Mouse (Mus musculus): ENCODE data around the gene Fkbp11. TPM values are rescaled to one million over a fixed set of nuclear protein-coding genes. Genes with fewer than 3 reads are reported as not detected.

The Fkbp11 gene
- polyA plus RNA-seq, 1 experiment from 2014 or later: 23.4 TPM

DNA sequence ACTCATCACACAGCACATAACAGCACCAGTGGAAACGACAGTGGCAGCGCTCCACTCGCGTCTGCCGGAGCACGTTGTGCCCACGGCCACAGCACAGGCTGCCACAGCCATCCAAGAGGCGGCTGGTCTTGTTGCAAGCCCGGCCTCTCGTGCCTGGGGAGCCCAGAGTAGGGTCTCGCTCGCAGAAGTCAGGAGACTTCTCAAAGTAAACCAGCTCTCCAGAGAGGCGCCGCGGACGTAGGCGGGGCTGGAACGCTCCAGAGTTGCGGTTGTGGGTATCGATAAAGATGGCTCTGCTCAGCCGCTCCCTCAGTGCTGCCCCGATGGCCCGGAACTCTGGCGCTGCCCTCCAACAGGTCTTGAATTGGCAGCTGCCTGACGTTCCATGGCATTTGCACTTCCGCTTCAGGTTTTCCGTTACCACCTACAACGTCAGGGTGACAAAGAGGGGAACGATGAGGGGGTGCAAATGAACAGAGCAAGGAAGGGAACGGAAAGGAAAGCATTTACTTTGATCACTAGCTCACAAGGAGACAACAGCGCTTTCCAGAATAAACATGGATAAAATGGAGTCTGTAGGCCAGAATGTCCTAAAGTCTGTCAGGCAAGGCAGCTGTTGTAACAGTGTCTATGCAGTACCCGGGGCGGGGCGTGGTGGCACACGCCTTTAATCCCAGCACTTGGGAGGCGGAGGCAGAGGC, 44.7 kb upstream of the Fkbp11 start:
- WGBS: 2% methylated on average over 36 of the region's 36 CpGs
- no peak for ATAC-seq (ENCODE audit: insufficient number of reproducible peaks, insufficient read depth, low FRiP score, low read depth)
- Histone ChIP-seq H3K27me3 (ENCODE audit: control insufficient read depth, insufficient read depth, low read length) (peaks cover 68% of the 10 kb centered on the region), H3K36me3 (ENCODE audit: control insufficient read depth, insufficient read depth, low read length) (no peaks in the 10 kb centered on the region), H3K4me3 (ENCODE audit: control insufficient read depth in 1 of 2, insufficient read depth in 1 of 2, low read depth in 1 of 2, low read length in 2 of 2) (peak overlapping the region; percentile 38 to 43), H3K4me2 (ENCODE audit: low read length) (peak overlapping the region; percentile 74), H3K9me3 (ENCODE audit: control insufficient read depth, low read length) (no peaks in the 10 kb centered on the region), H3K9ac (ENCODE audit: low read length) (peak overlapping the region; percentile 59), H3K4me1 (ENCODE audit: control insufficient read depth in 2 of 2, insufficient read depth in 2 of 2, low read length in 2 of 2) (peaks cover 6 to 19% of the 10 kb centered on the region in 2 experiments; a peak in 3 of 4 replicates), H3K27ac (replicated peaks in 1 of 2; ENCODE audit: control insufficient read depth in 1 of 2, insufficient read depth in 1 of 2, low read depth in 2 of 2, low read length in 2 of 2) (no peak overlapping the region)

DNA sequence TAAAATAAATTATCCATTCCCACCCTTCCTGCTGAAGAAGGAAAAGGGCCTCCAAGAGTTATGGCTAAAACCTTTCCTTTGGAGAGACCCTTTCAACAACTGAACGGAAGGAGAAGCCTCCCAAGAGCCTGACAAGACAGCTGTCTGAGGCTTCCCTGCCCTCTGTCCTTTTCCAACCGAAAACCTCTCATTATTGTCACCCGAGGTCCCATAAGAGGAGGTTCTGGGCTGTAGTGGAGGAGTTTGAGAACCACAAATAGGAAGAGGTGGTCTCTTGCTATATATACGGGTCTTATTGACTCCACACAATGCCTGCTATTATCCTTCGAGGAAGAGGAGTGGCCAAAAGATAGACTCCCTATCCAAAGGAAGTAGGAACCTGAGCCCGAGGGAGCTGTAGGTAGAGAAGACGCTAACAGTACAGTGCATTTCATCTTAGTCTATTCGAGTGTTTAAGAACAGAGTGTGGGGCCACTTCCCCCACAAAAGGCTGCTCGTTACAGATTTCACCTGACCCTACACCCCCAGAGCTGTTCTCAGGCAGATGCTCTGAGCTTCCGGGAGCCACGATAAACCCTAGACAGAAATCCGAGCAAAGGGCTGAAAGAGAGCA, 43.9 kb upstream of the Fkbp11 start:
- Histone ChIP-seq H3K36me3 (ENCODE audit: control insufficient read depth, insufficient read depth, low read length) (no peaks in the 10 kb centered on the region), H3K4me1 (ENCODE audit: control insufficient read depth in 2 of 2, insufficient read depth in 2 of 2, low read length in 2 of 2) (peaks cover 5 to 12% of the 10 kb centered on the region in 2 experiments; a peak in 3 of 4 replicates), H3K27ac (replicated peaks in 1 of 2; ENCODE audit: control insufficient read depth in 1 of 2, insufficient read depth in 1 of 2, low read depth in 2 of 2, low read length in 2 of 2) (no peak overlapping the region), H3K9me3 (ENCODE audit: control insufficient read depth, low read length) (no peaks in the 10 kb centered on the region), H3K4me3 (ENCODE audit: control insufficient read depth in 1 of 2, insufficient read depth in 1 of 2, low read depth in 1 of 2, low read length in 2 of 2) (peak overlapping the region; percentile 38 to 43), H3K4me2 (ENCODE audit: low read length) (peak overlapping the region; percentile 74), H3K9ac (ENCODE audit: low read length) (peak overlapping the region; percentile 59), H3K27me3 (ENCODE audit: control insufficient read depth, insufficient read depth, low read length) (peaks cover 60% of the 10 kb centered on the region)
- WGBS: 12% methylated on average over 12 of the region's 12 CpGs
- ATAC-seq (ENCODE audit: insufficient number of reproducible peaks, insufficient read depth, low FRiP score, low read depth): no peak

DNA sequence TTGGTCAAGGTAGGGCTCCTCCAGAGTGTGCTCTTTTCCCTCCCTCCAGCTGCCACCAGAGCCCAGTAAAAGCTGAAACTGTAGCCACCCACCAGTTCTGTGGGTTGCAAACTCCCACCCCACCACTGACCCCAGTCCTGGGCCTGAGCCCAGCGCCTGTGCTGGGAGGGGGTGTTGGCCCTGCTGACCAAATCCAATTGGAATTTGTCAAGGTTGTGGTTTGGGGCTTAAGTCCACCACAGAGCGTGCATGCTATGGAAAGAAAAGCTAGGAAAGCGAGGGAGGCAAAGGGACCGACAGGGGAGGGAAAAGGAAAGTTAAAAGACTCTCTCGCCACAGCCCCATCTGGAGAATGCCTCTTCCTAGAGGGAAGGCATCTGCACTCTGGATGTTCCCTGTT, 40.3 kb upstream of the Fkbp11 start:
- Histone ChIP-seq H3K9ac (ENCODE audit: low read length) (no peak overlapping the region), H3K4me3 (ENCODE audit: control insufficient read depth in 1 of 2, insufficient read depth in 1 of 2, low read depth in 1 of 2, low read length in 2 of 2) (no peak overlapping the region), H3K36me3 (ENCODE audit: control insufficient read depth, insufficient read depth, low read length) (no peaks in the 10 kb centered on the region), H3K9me3 (ENCODE audit: control insufficient read depth, low read length) (no peaks in the 10 kb centered on the region), H3K4me1 (ENCODE audit: control insufficient read depth in 2 of 2, insufficient read depth in 2 of 2, low read length in 2 of 2) (peaks cover 3 to 9% of the 10 kb centered on the region in 2 experiments; a peak in 2 of 4 replicates), H3K4me2 (ENCODE audit: low read length) (no peak overlapping the region), H3K27me3 (ENCODE audit: control insufficient read depth, insufficient read depth, low read length) (peaks cover 37% of the 10 kb centered on the region), H3K27ac (replicated peaks in 1 of 2; ENCODE audit: control insufficient read depth in 1 of 2, insufficient read depth in 1 of 2, low read depth in 2 of 2, low read length in 2 of 2) (no peak overlapping the region)
- WGBS: 21% methylated on average over 5 of the region's 5 CpGs
- no peak for ATAC-seq (ENCODE audit: insufficient number of reproducible peaks, insufficient read depth, low FRiP score, low read depth)

- ATAC-seq (ENCODE audit: insufficient number of reproducible peaks, insufficient read depth, low FRiP score, low read depth): no peak
- no peak overlapping the region for H3K9ac ChIP-seq (ENCODE audit: low read length)
- H3K4me2 ChIP-seq (ENCODE audit: low read length): no peak overlapping the region
- no peak overlapping the region for H3K4me3 ChIP-seq (ENCODE audit: control insufficient read depth in 1 of 2, insufficient read depth in 1 of 2, low read depth in 1 of 2, low read length in 2 of 2)
- no peaks in the 10 kb centered on the region for H3K9me3 ChIP-seq (ENCODE audit: control insufficient read depth, low read length)
- no peak overlapping the region for H3K27ac ChIP-seq (replicated peaks in 1 of 2; ENCODE audit: control insufficient read depth in 1 of 2, insufficient read depth in 1 of 2, low read depth in 2 of 2, low read length in 2 of 2)
- 54% methylated on average over 4 of the region's 4 CpGs for WGBS
- peaks cover 3 to 13% of the 10 kb centered on the region in 2 experiments; a peak in 3 of 4 replicates for H3K4me1 ChIP-seq (ENCODE audit: control insufficient read depth in 2 of 2, insufficient read depth in 2 of 2, low read length in 2 of 2)
- peaks cover 17% of the 10 kb centered on the region; the same call in 1 of the 2 replicates for H3K27me3 ChIP-seq (ENCODE audit: control insufficient read depth, insufficient read depth, low read length)
- H3K36me3 ChIP-seq (ENCODE audit: control insufficient read depth, insufficient read depth, low read length): 0 out of 2 replicates have a peak, but pooled peaks cover under 1% of the 10 kb centered on the region
These were observed 37.9 kb upstream of the Fkbp11 start for GRCm38 (mm10) chr15:98765929-98766328.

GRCm38 (mm10) chr15:98762670-98763529, 34.9 kb upstream of the Fkbp11 start, which contains the start of gene Arf3:
Gene Arf3, minus strand, starts transcription at chr15:98763214.
- WGBS: under 1% methylated on average over 66 of the region's 76 CpGs
- ATAC-seq (ENCODE audit: insufficient number of reproducible peaks, insufficient read depth, low FRiP score, low read depth): peak; percentile 90

GRCm38 (mm10) chr15:98762201-98762621, 34.2 kb upstream of the Fkbp11 start:
- Histone ChIP-seq H3K4me2 (ENCODE audit: low read length) (peak overlapping the region; percentile 79), H3K4me3 (ENCODE audit: control insufficient read depth in 1 of 2, insufficient read depth in 1 of 2, low read depth in 1 of 2, low read length in 2 of 2) (peak overlapping the region; percentile 90 to 99), H3K4me1 (ENCODE audit: control insufficient read depth in 2 of 2, insufficient read depth in 2 of 2, low read length in 2 of 2) (peaks cover 3 to 13% of the 10 kb centered on the region in 2 experiments; a peak in 3 of 4 replicates), H3K36me3 (ENCODE audit: control insufficient read depth, insufficient read depth, low read length) (peaks cover 32% of the 10 kb centered on the region), H3K9me3 (ENCODE audit: control insufficient read depth, low read length) (no peaks in the 10 kb centered on the region), H3K27me3 (ENCODE audit: control insufficient read depth, insufficient read depth, low read length) (peaks cover 13% of the 10 kb centered on the region; the same call in 1 of the 2 replicates), H3K9ac (ENCODE audit: low read length) (peak overlapping the region; percentile 91), H3K27ac (replicated peaks in 1 of 2; ENCODE audit: control insufficient read depth in 1 of 2, insufficient read depth in 1 of 2, low read depth in 2 of 2, low read length in 2 of 2) (peak overlapping the region; percentile 69 to 78)
- ATAC-seq (ENCODE audit: insufficient number of reproducible peaks, insufficient read depth, low FRiP score, low read depth): peak; percentile 69
- 0% methylated on average over 21 of the region's 24 CpGs for WGBS

More at GRCm38 (mm10) chr15:98762670-98763529, 34.9 kb upstream of the Fkbp11 start, which contains the start of gene Arf3:
- H3K27me3 ChIP-seq (ENCODE audit: control insufficient read depth, insufficient read depth, low read length): peaks cover 14% of the 10 kb centered on the region; the same call in 1 of the 2 replicates
- peak within 1 kb of the TSS; percentile 69 to 78 for H3K27ac ChIP-seq (replicated peaks in 1 of 2; ENCODE audit: control insufficient read depth in 1 of 2, insufficient read depth in 1 of 2, low read depth in 2 of 2, low read length in 2 of 2)
- peak within 1 kb of the TSS; percentile 90 to 99 for H3K4me3 ChIP-seq (ENCODE audit: control insufficient read depth in 1 of 2, insufficient read depth in 1 of 2, low read depth in 1 of 2, low read length in 2 of 2)
- H3K9me3 ChIP-seq (ENCODE audit: control insufficient read depth, low read length): no peaks in the 10 kb centered on the region
- peaks cover 3 to 13% of the 10 kb centered on the region in 2 experiments; a peak in 3 of 4 replicates for H3K4me1 ChIP-seq (ENCODE audit: control insufficient read depth in 2 of 2, insufficient read depth in 2 of 2, low read length in 2 of 2)
- peak within 1 kb of the TSS; percentile 91 for H3K9ac ChIP-seq (ENCODE audit: low read length)
- peaks cover 28% of the 10 kb centered on the region for H3K36me3 ChIP-seq (ENCODE audit: control insufficient read depth, insufficient read depth, low read length)
- peak within 1 kb of the TSS; percentile 79 for H3K4me2 ChIP-seq (ENCODE audit: low read length)

DNA sequence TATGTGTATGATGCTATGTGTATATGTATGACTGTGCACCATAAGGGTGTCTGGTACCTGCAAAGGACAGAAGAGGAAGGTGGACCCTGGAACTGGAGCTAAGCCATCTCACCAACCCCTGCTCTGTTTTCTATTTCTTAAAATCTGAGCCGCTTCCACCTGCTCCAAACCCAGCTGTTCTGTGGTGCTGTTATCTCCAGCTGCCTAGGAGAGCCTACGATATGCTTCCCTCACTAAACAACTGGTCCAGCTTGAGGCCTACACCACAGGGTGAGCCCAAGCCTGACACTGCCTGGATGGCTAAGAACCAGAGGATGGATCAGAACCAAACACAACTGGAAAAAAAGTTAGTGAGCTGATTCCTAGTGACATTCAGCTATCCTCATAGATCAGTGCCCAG, 26.1 kb upstream of the Fkbp11 start:
- Histone ChIP-seq H3K9me3 (ENCODE audit: control insufficient read depth, low read length) (no peaks in the 10 kb centered on the region), H3K4me3 (ENCODE audit: control insufficient read depth in 1 of 2, insufficient read depth in 1 of 2, low read depth in 1 of 2, low read length in 2 of 2) (no peak overlapping the region), H3K27ac (replicated peaks in 1 of 2; ENCODE audit: control insufficient read depth in 1 of 2, insufficient read depth in 1 of 2, low read depth in 2 of 2, low read length in 2 of 2) (no peak overlapping the region), H3K4me2 (ENCODE audit: low read length) (no peak overlapping the region), H3K4me1 (ENCODE audit: control insufficient read depth in 2 of 2, insufficient read depth in 2 of 2, low read length in 2 of 2) (peaks cover 0 to 9% of the 10 kb centered on the region in 2 experiments; a peak in 1 of 4 replicates), H3K36me3 (ENCODE audit: control insufficient read depth, insufficient read depth, low read length) (peaks cover 42% of the 10 kb centered on the region), H3K9ac (ENCODE audit: low read length) (no peak overlapping the region), H3K27me3 (ENCODE audit: control insufficient read depth, insufficient read depth, low read length) (no peaks in the 10 kb centered on the region)
- ATAC-seq (ENCODE audit: insufficient number of reproducible peaks, insufficient read depth, low FRiP score, low read depth): no peak
- WGBS: 56% methylated on average over 2 of the region's 2 CpGs
